Mouse (Mus musculus) heart, adult 11 months (tissue): ENCODE data around the gene Fbxw11.

ENCODE experiments used
- DNase-seq: peaks from one replicate; pipeline ENCODE4 v3.0.0; 2022

Gene Fbxw11

DNA sequence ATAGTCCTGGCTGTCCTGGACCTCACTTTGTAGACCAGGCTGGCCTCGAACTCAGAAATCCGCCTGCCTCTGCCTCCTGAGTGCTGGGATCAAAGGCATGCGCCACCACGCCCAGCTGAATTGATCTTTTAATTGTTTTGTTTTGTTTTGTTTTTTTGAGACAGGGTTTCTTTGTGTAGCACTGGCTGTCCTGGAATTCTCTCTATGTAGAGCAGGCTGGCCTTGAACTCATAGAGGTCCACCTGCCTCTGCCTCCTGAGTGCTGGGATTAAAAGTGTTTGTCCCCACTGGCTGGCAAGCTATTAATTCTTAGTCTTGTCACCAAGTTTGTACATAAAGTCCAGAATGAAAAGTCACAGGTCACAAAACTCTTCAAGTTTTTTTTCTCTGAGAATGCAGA, 36.6 kb downstream of the Fbxw11 start:
- peak; percentile 27 for DNase-seq

DNA sequence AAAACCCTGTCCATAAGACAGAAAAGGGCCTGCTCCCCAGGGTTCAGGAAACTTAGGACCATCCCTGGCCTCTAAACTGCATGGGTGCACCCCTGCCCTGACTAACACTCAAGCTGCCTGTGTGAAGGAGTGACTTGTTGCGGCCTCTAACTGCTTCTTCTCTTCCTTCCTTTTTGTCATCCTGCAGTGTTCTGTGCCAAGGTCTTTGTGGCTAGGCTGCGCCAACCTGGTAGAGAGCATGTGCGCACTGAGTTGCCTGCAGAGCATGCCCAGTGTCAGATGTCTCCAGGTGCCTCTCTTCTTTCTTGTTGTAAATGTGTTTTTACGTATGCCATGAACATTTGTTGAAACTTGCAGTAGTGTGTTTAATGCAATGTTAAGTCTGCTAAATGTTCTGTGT, 37.5 kb downstream of the Fbxw11 start:
- DNase-seq: peak; percentile 91

DNA sequence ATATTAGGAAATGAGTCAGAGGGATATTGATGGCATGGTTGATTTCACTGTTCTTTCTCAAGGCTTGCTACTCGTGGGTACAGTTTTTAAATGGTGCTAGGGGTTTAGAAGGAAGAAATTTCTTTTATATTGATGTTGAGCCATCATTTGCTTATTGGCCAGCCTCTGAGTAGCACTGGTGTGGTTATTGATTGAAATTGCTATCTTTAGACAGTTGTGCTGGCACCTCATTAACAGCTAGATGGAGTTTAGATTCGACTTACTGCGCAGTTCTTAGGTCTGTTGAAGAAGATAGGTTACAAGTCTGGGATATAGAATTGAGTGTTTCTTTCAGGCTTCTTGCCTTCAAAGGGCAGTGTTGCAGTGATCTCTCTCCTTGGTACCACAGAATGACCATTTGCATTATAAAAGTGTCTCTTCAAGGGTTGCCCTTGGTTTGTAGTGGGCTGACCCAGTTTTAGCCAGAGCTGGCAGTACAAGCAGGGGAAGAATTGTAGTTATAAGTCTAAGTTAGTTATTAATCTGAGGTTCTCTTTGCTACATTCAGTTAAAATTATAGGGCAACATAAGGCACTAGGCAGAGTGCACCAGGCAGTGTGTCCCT, 38.8 kb downstream of the Fbxw11 start:
- DNase-seq: no peak

DNA sequence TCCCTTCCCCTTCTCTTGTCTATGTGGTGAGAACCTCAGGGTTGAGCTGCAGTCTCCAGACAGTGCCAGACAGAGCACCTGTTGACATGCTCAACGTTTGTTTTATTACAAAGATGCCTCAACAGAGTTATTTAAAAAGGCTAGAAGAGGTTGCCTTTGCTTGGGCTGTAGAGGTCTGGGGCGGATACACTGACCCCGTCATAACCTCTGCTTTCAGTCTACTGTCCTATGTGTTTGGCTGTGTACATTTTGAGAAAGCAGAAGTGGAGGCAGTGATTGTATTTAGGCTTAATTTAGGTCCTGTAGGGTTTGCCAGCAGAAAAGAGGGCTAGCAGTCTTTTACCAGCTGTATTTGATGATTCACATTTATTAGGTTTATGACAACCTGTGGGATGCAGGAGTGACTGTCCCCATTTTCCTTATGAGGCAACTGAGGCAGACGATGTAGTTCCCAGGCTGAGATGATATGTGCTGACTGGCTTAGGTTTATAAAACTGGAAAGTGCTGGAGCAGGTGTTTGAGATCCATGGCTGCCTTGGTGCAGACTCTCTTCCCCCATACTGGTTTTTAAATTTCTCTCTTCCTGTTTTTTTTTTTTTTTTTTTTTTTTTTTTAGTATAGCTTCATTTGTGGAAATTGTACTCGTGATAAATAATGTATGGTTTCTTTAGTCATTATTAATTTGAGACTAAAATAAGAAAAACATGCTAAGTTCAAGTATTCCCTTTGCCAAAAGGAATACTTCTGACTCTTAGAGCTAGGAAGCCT, 40.0 kb downstream of the Fbxw11 start:
- no peak for DNase-seq

DNA sequence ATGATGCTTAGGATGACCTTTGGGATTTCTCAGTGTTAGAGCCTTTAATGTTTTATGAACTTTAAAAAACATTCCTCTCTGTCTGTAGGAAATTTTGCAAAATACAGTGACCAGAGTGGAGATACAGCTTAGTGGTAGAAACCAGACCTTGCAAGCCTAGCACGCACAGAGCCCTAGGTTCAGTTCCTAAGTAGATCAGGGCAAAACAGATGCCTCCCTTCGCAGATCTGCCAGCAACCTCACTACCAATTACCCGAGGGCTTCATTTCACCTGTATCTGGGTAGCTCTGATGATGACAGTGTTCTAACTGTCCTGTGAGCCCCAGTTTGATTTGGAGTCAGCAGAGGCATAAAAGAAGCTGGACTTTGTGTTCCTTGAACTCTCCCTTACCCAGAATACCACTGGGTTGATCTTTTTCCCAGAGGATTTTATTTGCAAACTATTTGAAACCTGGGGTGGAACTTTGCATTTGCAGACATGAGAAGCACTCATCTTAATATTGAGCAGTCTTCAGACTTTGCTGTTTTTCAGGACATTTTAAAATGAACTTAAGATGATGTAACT, 42.2 kb downstream of the Fbxw11 start:
- no peak for DNase-seq

DNA sequence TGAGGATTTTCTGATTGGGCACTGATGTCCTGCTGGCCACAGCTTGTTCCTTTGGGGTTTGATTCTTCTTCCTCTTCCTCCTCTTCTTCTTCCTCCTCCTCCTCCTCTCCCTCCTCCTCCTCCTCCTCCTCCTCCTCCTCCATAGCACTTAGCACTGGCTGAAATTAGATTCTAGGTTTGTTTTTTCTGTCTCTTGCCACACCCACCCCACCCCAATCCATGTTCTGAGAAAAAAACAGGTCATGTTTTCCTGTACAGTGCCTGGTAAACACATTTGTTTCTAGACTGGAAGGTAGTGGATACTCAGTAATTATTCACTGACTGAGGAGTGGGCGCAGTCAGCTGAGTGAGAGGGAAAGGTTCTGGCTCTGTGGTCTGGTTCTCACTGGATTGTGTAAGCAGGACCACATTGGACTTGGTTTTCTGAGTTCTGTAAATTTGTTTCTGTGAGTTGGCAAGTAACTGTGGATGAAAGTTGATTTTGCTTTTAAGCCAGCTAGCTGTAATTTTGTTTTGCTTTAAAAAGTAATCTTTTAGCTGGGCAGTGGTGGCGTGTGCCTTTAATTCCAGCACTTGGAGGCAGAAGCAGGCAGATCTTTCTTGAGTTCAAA, 45.8 kb downstream of the Fbxw11 start:
- DNase-seq: peak; percentile 82

DNA sequence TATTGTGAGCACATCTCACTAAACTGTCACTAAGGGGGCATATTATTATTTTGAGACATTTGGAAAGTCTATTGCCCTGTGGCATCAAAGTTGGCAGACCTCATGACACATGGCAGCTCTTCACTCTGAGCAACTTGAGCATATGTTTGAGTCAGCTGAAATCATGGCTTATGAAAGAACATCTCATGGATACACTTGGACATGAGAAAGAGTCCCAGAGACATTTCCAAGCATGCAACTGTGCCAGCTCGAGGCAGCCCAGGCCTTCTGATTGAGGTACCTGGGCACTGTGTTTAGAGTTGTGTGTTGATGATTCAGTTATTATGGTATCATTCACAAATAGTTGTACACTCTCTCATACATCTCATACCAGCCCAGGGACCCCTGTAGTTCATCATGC, 47.0 kb downstream of the Fbxw11 start:
- DNase-seq: no peak

DNA sequence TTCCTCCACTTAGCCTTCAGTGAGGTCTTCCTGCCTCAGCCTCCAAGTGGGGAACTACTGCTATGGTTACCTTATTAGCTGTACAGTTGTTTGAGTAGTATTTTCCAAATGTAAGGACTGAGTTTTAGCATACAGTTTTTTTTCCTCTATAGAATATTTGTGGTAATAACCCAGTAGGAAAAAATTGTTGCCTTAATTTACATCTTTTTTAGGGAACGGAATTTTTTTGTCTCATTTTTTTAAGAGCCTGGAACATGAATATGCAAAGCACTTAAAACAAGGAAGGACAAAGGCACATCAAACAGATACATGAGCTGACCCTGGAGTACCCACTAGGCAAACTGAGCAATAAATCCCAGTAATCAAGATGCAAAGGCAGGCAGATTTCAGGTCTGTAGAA, 50.3 kb downstream of the Fbxw11 start:
- DNase-seq: peak; percentile 35

DNA sequence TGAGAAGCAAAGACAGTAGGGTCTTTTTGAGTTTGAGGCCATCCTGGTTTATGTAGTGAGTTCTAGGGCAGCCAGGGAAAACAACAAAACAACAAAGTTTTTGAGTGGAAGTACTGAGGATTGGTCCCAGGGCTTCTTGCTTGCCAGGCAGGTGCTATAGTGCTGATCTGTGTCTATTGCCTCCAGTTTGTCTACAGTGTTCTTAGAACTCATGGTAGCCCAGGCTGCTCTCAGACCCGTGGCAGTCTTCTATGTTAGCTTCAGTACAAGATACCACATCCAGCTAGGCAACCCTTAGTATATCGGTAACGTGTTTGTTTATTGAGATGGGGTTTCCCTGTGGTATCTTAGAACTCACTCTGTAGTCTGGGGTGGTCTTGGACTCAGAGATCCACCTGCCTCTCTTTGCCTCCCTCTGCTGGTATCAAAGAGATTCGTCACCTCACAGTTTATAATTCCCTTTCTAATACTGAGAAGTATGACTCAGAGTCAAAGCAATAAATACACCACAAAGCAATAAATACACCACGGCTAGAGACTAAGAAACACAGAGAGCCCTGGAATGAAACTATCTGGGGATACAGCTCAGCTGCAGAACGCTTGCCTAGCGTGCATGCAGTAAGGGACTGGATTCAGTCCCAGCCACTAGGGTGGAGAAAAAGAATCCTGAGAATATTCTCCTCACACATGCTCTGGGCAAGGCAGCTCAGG, 51.1 kb downstream of the Fbxw11 start:
- DNase-seq: peak; percentile 92

DNA sequence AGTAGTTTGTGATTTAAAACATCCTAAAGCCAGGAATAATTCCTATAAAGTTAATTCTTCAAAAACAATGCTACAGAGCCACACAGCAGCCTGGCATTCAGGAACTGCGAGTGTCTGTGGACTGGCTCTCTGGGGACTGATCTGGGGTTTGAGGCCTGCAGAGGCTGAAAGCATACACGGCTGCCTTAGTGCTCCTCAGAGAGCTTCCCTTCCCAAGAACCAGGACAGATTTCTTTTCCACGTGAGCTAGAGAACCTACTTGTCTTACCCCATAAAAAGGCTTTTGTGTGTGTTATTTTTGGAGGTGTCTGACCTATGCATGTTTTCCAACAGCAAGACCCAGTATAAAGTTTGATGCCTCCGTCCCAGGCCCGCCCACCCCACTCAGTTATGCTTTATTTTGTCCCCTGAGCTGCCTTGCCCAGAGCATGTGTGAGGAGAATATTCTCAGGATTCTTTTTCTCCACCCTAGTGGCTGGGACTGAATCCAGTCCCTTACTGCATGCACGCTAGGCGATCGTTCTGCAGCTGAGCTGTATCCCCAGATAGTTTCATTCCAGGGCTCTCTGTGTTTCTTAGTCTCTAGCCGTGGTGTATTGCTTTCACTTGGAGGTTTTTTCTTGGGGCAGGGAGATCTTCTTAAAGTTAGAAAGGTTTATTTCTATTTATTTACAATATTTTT, 51.9 kb downstream of the Fbxw11 start:
- DNase-seq: peak; percentile 84

DNA sequence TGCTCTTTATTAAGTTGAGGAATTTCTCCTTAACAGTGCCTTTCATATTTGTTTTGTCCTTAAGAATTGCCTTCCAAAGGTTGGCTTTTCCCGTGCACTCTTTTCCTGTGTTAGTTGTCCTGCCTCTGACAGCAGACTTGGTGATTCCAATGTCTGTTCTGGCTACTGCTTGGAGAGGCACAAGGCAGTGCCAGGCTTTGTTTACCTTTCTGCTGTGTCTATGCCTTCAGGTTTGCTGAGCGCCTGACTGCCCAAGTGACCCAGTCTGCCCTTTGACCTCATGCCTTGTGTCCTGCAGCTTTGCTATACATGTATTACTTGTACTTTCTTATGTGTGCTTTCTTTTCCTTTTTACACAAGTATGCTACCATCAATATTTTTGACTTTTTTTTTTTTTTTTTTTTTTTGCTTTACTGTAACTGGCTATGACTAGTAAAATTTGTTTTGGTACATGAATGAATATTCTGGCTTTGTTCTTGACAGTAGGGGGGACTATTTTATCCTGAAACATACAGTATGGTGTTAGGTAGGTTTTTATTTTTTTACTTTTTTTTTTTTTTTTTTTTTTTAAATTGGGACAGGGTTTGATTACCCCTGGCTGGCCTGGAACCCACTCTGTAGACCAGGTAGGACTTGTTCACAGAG, 54.0 kb downstream of the Fbxw11 start:
- peak; percentile 64 for DNase-seq

DNA sequence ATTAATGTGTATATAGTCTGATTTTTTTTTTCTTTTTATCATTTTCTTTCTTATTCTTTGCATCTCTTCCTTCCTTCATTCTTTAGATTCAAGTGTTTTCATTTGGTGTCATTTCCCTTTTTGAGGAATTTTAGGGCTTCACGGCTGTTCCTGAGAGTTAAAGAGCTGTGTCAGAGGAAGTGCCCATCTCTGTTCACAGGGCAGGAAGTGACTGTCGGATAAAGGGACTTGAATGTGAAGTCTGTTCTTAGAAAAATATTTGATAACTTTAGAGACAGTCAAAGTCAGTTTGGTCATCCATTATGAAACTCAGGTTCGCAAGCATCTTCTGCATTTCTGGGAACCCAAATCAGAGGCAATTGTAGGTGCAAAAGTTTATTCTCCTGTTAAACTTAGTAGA, 55.2 kb downstream of the Fbxw11 start:
- peak; percentile 1 for DNase-seq

DNA sequence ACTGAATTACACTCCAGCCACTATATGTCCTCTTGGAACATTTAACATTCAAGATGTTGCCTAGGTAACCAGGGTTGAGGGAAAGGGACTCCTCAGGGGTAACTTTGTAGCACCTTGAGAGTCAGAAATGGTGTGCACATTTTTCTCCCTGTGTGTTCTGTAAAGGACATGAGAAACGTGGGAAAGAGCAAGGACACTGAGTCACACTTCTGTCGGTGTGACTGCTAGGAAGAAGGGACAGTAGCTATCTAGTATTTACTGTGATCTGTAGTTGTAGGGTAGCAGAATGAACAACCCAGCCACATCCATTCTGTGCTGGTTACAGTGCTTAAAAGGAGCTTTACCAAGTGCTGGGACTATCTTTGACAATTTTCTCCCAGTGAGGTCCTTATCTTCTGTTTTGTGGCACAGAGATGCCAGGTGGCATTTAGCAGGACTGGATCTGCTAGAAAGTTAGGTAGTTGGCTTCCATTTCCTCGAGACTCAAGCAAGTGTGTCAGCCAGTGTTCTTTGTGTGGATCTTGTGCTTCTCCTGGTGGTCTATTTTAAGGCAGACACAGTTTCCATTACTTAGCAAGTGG, 57.5 kb downstream of the Fbxw11 start:
- DNase-seq: peak; percentile 66

DNA sequence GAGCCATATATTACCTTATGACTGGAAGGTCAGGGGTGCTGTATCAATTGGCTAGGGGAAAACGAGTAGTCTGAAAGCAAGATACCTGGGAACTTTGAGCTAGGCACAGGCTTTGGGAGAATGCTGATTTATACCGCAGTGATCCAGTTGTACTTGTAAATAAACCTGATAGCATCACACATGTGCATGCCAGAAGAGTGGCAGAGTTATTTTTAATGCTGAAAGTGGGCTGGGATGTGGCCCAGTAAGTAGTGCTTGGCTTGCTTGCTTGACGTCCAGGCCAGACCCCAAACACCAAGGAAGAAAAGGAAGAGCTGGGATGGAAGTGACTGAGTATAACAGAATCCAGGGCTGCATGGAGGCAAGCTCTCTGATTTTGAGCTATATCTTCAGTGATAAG, 59.0 kb downstream of the Fbxw11 start:
- DNase-seq: peak; percentile 92

DNA sequence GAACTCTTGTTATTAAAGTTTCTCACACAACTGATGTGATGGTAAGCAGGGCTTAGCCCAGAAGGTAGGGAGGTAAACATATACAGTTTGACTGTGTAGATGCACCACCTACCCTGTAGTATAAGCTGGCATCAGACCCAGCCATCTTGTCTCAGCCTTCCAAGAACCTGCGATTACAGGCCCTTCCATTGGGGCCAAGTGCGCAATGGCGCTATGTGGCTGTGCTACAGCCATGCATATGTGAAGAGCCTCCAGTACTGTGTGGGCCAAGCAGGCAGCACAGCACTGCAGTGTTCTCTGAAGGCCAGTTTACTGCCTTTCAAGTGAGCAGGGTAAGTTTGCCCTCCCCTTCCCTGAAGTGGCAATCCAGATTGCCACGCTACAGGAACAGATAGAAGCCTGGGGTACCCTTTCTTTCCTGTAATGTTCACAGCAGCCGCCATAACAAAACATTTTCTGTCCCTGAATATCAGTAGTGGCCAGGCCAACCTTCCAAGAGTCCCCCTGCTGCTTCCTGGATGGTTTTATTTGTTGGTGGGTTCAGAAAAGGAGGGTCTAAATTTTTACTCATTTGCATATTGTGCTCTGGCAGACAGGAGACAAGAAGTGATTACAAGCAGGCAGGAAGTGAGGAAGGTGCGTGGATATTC, 61.8 kb downstream of the Fbxw11 start:
- DNase-seq: peak; percentile 89

DNA sequence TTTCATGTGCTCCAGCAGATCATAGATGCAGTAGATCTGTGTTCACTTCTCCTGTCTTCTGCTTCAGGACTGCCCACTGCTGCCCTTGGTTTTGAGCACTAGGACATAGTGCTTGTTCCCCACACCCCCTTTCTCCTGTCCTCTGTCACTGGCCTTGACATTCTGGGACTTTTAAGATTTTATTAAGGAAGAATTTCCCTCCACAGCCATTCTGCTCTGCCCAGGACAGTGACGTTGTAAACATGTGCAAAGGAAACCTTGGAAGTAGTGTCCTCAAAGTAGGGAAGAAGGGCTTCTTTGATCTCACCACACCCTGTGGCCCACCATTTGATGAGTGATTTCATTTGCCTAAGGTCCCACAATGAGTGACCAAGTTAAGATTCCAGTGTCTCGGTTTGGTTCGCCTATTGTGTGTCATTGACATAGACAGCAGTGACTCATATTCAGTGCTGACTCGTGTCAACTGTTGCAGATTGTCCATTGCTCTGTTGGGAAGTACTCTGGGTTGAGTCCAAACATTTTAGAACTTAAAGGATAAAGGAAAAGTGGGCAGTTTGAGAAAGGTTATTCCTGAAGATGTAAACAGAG, 64.0 kb downstream of the Fbxw11 start:
- DNase-seq: peak; percentile 79

DNA sequence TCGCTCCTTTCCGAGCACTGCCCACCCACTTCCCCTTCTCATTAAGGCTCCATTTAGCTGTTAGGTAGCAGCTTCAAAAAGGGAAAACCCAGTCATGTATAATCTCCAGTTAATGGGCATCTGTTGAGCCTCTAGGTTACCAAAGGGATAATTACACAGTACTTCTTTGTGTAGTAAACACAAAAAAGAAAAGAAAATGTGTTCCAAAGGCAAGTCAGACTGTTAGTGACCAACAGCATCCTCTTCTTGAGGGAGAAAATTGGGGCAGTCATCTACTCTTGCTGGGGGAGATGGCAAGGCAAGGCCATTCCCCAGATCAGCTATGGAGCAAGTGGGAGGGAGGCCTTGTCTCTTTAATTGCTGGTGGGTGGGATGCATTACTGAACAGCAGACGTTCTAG, 65.0 kb downstream of the Fbxw11 start:
- DNase-seq: peak; percentile 50

DNA sequence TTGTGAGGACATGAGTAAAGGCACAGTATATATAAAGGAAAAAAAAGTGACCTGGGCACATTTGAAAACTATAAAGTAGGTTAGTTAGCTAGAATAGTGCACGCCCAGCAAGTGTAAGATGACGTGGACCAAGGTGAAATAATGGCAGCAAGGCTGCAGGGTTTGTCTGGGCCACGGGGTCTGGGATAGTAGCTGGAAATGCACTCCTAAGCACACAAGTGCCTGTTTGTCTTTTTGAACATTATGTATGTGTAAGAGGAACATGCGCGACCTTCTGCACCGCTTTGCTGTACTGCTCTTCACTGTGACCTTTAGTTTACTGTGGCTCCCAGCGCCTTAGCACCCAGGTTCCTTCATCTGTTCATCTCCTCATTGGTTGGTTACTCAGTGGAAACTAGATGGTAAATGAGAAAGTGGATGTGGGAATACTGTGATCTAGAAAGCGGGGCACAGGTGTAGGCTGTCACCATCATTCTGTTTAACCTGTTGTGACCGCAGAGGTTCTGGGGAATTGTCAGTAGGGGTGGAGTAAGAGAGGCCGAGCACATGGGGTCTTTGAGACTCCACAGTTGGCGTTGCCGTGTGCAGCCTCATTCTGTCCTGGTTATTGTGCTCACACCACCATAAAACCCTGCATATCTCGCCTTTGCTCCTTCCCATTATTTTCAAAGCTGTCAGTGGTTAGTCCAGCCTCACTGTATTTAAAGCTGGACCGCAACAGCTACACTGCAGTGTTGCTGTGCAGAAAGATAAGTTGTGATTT, 66.4 kb downstream of the Fbxw11 start:
- DNase-seq: peak; percentile 69

DNA sequence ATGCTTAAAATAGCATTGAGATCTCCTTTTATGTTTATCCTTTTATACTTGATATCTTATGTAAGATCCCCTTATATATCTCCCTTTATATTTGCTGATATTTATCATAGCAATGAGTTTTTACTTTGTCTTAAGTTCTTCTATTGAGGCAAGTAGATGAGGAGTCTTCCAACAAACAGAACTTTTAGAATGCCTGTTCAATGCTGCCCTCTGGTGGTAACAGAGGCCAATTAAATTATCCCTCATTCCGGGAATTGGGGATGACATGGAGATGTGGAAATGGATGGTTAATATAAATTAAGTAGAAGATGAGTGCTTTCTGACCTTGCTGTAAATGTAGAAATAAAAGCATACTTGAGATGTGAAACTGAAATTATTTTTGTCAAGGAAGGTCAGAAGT, 67.0 kb downstream of the Fbxw11 start:
- DNase-seq: peak; percentile 84

DNA sequence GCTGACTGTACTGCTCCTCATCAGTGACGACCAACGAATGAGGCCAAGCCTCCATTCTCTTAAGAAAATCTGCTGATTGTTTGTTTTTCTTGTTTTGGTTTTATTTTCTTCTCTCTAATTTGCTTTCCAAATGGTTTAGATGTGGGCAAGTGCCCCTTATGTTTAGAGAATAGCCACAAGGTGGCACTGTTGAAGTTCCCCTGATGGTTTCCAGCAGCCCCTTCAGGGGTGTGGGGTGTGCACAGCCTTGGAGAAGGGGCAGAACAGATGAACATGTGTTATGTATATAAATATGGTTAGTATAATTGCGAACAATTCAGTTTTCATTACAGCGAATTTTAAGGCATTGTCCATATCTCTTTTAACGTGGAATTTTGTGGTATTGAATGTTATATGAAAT, 71.7 kb downstream of the Fbxw11 start:
- DNase-seq: no peak
